Mouse (Mus musculus) duodenum, adult 2 months (tissue): ENCODE results near the gene Sh3bp5l. TPM values are rescaled to one million over a fixed set of nuclear protein-coding genes. Genes with fewer than 3 reads are reported as not detected.

Experiments used
- polyA plus RNA-seq: library from polyadenylated mRNA; depleted of rRNA; stranded (reverse); fragments of >200 nt; gene quantifications from 2 replicates; pipeline ENCODE4 v1.2.3, GENCODE M21; 2012; ENCODE audit warnings: low replicate concordance; rRNA removed

The Sh3bp5l gene
- polyA plus RNA-seq, result 24.8 and 27.7 TPM in 2 replicates

DNA sequence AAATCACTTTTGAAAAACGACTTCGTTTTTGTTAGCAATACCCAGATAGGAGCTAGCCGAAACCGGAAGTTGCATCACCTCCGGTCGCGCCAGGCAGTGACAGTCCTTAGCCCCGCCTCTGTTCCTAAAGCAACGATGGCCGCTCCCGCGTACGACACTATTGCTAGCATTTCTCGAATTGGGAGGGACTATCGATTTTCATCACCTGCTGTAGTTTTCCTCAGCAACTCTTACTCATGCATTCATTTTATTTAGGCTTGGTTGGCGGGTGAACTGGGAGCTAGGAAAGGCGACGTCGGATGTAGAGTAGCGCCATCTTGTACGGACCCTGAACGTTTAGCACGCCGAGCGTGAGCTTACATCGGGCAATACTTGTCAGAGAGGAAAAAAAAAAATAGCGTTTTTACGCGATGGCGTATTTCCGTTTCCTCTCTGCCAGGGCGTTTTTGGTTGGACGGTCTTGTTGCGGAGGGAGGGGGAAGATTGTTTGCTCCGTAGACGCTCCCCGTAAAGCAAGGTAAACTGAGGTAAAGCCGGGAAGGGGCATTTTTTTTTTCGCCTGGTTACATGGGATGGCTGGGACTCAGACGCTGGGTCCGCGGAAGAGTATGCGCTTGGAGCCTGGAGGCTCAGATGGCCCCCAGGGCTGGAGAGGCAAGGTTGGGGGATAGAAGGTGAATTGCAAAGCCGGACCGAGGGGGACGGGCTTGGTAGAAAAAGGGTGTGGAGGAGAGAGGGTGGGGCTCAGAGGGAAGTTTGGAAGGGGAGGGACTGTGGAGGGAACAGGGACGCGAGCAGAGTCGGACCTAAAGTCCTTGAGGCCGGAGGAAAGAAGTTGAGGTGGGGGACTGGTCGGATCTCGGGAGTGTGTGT, at the start of gene Sh3bp5l, which contains the start of gene Zfp672:
Gene Sh3bp5l, plus strand, starts transcription at position 449 of the 873 bp plus-strand sequence.
Gene Zfp672, minus strand, starts transcription at position 64 of the 873 bp plus-strand sequence.

DNA sequence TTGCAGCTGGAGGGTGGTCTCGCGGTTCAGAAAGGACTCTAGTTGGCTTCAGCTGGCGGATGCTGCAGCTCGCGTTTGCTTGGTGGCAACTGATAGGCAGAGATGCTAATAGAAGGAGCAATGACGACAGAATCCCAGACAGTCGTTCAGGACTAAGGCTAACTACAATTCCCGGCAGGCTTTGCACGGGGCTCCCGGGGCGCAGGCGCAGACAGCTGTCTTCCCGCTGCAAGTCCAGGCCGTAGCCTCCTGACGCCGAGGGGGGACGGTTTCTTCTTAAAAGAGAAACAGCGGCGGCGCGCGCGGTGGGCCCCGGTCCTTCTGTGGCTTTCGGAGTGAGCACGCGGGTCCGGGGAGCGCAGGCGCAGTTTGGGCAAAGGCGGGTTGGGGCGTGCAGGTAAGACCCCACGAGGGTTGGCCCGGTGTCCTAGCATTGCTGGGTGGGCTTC, 23.6 kb upstream of the Sh3bp5l start, which contains the start of gene Zfp692:
Gene Zfp692, plus strand, starts transcription at position 210 of the 449 bp plus-strand sequence.

DNA sequence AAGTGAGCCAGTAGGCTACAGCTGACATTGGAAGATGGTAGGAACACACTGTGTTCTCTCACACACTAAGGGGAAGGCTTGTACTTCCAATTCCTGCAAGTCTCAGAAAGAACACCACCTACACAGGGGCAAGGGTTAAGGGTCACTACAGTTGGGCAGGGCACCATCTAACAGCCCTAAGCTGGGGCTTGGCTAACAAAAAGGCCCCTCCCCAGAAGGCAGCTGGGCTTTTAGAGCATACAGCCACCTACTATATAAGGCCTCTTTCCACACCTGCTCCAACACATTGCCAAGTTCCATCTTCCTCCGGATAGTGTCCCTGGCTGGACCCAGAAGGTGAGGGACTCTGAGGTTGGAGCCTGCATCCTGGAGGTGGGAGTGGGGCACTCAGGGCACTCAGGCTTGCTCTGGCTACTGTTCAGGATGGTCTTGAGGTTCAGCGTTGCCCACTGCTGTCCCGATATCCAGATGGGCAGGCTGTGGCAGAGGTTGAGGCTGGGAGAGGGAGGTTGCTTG, 48.3 kb downstream of the Sh3bp5l start, which contains the start of gene Lypd8:
Gene Lypd8, plus strand, starts transcription at position 281 of the 516 bp plus-strand sequence.

Other genes with a start within 250 kb of the Sh3bp5l start
- 0.41 TPM in 1 of 2 replicates, not detected in the other for gene Gm12248, start 237.6 kb upstream of the Sh3bp5l start, polyA plus RNA-seq
- 16.8 and 20.5 TPM in 2 replicates for gene Cnot8, start 226.6 kb upstream of the Sh3bp5l start, polyA plus RNA-seq
- 2.5 and 3.2 TPM in 2 replicates for gene Gemin5, start 162.2 kb upstream of the Sh3bp5l start, polyA plus RNA-seq
- 14.3 and 34.9 TPM in 2 replicates for gene Mrpl22, start 159.1 kb upstream of the Sh3bp5l start, polyA plus RNA-seq
- 7.0 and 18.1 TPM in 2 replicates for gene Igtp, start 131.2 kb upstream of the Sh3bp5l start, polyA plus RNA-seq
- 4.8 and 9.8 TPM in 2 replicates for gene Irgm2, start 131.1 kb upstream of the Sh3bp5l start, polyA plus RNA-seq
- gene 4930438A08Rik, start 55.9 kb upstream of the Sh3bp5l start, polyA plus RNA-seq, result 0.23 and 0.36 TPM in 2 replicates
- 16.8 and 30.1 TPM in 2 replicates for gene Zfp692, start 23.7 kb upstream of the Sh3bp5l start, polyA plus RNA-seq
- gene Zfp672, start 385 bp upstream of the Sh3bp5l start, polyA plus RNA-seq, result 15.2 and 25.8 TPM in 2 replicates
- 2,190 and 2,729 TPM in 2 replicates for gene Lypd8, start 48.3 kb downstream of the Sh3bp5l start, polyA plus RNA-seq
- gene 1810065E05Rik, start 90.4 kb downstream of the Sh3bp5l start, polyA plus RNA-seq, result 0.90 TPM in 1 of 2 replicates, not detected in the other
- not detected in 2 replicates for gene Gm12253, start 101.8 kb downstream of the Sh3bp5l start, polyA plus RNA-seq
- not detected in 2 replicates for gene Lypd9, start 122.2 kb downstream of the Sh3bp5l start, polyA plus RNA-seq
- gene Olfr30, start 131.5 kb downstream of the Sh3bp5l start, polyA plus RNA-seq, result not detected in 2 replicates
- not detected in 2 replicates for gene Olfr332, start 161.8 kb downstream of the Sh3bp5l start, polyA plus RNA-seq
- gene Olfr331, start 171.8 kb downstream of the Sh3bp5l start, polyA plus RNA-seq, result not detected in 2 replicates
- gene Olfr330, start 204.1 kb downstream of the Sh3bp5l start, polyA plus RNA-seq, result not detected in 2 replicates
- not detected in 2 replicates for gene Olfr329-ps, start 215.7 kb downstream of the Sh3bp5l start, polyA plus RNA-seq
- gene Olfr328, start 224.9 kb downstream of the Sh3bp5l start, polyA plus RNA-seq, result not detected in 2 replicates
- not detected in 2 replicates for gene Olfr224, start 239.8 kb downstream of the Sh3bp5l start, polyA plus RNA-seq
- gene Olfr325, start 247.0 kb downstream of the Sh3bp5l start, polyA plus RNA-seq, result not detected in 2 replicates